Mouse (Mus musculus): Measurements from ENCODE around the gene H2al1e. TPM values are rescaled to one million over a fixed set of nuclear protein-coding genes. Genes with fewer than 3 reads are reported as not detected.
"Not testable (repeated sequence)": the region's sequence is repeated elsewhere in the genome, so short reads cannot be mapped to it uniquely, and the experiment has no call there.

H2al1e gene
- total RNA-seq (2022) = under 1 TPM in 1 of 4 experiments, not detected in 3; 0.78 TPM

DNA sequence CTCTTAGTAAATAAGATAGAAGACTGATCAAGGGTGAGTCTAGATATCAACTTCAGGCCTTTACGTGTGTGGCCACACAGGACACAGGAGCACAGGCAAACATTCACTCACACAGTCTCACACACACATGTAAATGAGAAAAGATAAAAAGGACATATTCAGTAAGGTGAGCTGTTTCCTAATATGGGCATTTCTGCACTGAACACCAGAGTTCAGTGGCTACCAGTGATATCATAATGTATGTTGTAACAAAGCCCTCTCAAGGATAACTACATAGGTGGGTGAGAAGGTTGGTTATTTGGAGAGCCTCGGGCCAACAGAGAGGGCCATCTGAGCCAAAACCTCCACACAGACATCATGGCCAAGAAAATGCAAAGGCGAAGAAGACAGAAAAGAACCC is at the start of gene H2al1e:
Gene H2al1e, plus strand, starts transcription at position 301 of the 400 bp plus-strand sequence.
- DNase-seq (ENCODE audit: low spot score in 2 of 2) = not testable (repeated sequence)

DNA sequence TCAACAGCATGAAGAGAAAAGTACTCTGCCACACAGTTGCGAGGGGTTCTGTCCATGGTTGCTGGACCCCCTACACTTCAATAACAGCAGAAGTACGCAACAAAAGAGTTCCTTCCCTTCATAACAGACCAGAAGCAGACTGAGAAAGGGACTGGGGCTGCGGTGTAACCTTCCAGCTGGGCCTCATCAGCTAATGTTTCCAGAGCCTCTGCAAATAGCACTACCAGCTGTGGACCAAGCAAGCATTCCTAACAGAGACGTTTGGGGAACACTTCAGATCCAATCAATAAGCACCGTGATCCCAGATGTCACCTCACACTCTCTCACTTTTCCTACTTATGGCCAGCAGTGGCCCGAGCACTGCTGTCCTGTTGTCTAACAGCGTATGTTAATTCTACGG is 46.8 kb upstream of the H2al1e start:
- DNase-seq (ENCODE audit: low spot score in 2 of 2) = no peak

DNA sequence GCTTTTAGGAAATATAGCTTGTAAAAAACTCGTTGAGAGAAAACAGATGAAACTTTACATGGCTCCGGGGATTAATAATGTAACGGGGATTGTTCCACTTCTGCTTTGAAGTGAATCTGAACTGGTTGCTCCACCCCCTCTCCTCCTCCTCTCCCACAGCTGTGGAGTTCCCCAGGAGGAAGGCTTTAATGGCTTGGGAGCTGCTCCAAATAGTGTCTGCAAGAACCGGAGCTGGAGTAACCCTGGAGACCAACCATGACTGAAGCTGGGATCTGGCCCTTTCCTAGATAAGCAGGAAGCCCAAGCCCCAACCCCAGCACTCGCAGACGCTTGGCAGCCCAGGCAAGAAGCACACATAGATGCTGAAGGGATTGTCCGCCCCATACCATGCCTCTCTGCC is 43.9 kb upstream of the H2al1e start:
- DNase-seq (ENCODE audit: low spot score in 2 of 2) = peak in 1 of 2 experiments; percentile 22

DNA sequence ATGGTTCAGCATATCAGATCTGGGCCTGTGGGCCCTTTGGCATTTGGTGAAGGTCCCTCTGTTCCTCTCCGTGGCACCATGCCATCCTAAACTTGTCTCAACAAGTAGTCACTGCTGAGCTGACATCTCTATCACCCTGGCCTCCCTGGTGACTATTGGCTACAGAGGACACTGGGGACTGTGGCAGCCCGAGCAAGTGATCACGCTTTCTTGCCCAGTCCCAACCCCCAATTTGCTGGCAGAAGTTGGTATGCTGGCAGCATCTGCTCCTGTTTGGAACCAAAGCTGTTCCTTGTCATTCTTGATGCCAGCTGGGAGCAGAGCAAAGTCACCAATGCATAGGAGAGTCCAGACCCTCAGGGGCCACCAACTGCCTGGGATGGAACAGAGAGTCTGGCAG is 42.7 kb upstream of the H2al1e start:
- DNase-seq (ENCODE audit: low spot score in 2 of 2) = peak in 1 of 2 experiments; percentile 19

DNA sequence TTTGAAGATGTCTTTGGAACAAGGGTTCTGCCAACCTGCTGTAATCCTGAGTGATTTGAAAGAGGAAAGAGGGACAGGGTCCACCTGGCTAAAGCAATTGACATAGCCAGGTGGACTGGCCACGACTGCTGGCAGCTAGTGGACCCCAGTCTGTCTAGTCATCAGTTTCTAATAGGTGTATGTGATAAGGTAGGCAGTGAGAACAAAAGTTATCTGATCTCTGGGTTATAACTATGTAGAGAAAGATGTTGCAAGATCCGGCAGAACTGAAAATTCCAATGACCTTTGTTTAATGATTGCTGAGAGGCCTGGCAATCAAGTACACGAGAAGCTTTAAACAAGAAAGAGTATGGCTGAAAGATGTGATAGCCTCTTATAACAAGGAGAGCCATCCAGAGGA is 38.5 kb upstream of the H2al1e start:
- no peak for DNase-seq (ENCODE audit: low spot score in 2 of 2)

DNA sequence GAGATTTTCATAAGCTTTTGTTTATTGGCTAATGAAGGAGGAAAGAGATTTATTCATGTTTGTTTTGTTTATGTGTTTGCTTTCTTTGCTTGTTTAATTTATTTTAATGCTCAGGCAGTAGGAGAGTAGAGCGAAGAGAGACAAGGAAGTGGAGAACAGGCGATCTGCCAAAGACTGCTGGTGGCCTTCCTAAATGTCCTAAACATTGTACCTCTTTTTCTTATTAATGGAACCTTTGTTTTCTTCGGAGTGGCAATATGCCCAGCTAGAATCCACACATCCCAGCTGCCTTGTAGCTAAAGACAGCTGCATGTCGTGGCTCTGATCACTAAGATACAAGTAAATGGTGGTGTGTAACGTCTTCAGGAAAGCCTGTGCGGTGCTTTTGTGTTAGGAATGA is 34.7 kb upstream of the H2al1e start:
- DNase-seq (ENCODE audit: low spot score in 2 of 2) = no peak

DNA sequence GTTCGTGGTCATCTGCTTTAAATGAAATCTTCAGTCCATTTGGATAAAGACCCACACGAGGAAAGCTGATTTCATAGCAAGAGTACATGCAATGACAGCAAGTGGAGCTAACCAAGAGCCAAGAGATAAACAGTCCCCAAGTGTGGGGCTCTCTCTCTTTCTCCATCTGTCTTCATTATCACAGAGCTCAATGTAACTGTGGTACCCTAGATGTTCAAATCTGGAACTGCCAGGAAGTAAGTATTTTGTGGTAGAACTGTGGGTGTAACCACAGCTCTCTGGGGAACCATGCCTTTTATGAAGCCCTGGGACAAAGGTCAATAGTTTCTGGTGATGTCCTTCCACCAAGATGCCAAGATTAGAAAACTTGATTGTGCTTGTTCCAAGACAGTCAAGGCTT is 31.0 kb upstream of the H2al1e start:
- no peak for DNase-seq (ENCODE audit: low spot score in 2 of 2)

DNA sequence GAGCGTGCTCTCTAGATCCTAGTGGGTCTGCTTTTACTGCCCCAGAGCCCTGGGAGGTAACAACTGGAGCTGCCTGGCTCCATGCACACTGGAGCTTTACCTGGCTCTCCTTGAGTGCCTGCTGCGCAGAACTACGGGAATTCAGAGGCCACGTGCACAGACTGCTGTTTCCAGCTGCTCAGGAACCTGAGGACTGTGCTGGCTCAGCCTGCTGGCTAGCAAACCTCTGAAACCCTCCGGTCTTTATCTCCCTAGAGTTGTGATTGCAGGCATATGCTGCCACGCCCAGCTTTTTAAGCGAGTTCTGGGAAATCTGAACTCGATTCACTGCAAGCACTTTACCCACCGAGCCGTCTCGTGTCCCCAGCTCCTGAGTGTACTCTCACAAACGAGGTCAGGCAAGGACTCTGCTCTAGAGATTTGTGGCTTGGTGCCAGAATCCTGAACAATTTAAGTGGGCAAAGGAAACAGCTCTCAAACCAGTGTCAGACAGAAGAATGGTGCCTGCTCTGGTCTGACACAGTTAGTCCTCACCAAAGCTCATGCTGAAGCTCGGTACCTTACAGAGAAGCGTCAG is 23.3 kb upstream of the H2al1e start:
- no peak for DNase-seq (ENCODE audit: low spot score in 2 of 2)

DNA sequence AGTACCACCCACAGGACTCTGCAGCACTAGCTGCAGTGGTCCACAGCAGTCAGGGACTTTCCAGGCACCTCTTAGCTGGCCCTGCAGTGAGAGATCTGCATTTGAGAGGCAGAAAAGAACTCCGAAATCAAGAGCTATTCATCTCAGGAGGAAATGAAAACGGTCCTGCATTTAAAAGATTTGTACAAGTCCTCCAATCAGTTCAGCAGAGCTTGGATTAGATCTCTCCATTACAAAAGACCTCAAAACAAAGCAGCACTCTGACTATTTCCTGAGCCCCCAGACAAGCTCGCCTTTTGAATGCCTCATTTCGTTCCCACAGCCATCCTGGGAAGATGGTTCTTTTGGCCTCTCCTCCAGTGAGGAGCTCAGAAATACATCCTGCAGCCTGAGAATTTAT is 22.5 kb upstream of the H2al1e start:
- DNase-seq (ENCODE audit: low spot score in 2 of 2) = no peak

DNA sequence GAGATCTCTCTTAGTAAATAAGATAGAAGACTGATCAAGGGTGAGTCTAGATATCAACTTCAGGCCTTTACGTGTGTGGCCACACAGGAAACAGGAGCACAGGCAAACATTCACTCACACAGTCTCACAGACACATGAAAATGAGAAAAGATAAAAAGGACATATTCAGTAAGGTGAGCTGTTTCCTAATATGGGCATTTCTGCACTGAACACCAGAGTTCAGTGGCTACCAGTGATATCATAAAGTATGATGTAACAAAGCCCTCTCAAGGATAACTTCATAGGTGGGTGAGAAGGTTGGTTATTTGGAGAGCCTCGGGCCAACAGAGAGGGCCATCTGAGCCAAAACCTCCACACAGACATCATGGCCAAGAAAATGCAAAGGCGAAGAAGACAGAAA is 12.8 kb upstream of the H2al1e start, which contains the start of gene H2al1a:
Gene H2al1a, plus strand, starts transcription at position 301 of the 400 bp plus-strand sequence.
- not testable (repeated sequence) for DNase-seq (ENCODE audit: low spot score in 2 of 2)

DNA sequence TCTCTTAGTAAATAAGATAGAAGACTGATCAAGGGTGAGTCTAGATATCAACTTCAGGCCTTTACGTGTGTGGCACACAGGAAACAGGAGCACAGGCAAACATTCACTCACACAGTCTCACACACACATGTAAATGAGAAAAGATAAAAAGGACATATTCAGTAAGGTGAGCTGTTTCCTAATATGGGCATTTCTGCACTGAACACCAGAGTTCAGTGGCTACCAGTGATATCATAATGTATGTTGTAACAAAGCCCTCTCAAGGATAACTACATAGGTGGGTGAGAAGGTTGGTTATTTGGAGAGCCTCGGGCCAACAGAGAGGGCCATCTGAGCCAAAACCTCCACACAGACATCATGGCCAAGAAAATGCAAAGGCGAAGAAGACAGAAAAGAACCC is 9.6 kb upstream of the H2al1e start, which contains the start of gene H2al1b:
Gene H2al1b, plus strand, starts transcription at position 301 of the 400 bp plus-strand sequence.
- not testable (repeated sequence) for DNase-seq (ENCODE audit: low spot score in 2 of 2)

DNA sequence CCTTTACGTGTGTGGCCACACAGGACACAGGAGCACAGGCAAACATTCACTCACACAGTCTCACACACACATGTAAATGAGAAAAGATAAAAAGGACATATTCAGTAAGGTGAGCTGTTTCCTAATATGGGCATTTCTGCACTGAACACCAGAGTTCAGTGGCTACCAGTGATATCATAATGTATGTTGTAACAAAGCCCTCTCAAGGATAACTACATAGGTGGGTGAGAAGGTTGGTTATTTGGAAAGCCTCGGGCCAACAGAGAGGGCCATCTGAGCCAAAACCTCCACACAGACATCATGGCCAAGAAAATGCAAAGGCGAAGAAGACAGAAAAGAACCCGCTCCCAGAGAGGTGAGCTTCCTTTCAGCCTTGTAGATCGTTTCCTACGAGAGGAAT is 6.4 kb upstream of the H2al1e start, which contains the start of gene H2al1c:
Gene H2al1c, plus strand, starts transcription at position 301 of the 400 bp plus-strand sequence.
- DNase-seq (ENCODE audit: low spot score in 2 of 2) = not testable (repeated sequence)

DNA sequence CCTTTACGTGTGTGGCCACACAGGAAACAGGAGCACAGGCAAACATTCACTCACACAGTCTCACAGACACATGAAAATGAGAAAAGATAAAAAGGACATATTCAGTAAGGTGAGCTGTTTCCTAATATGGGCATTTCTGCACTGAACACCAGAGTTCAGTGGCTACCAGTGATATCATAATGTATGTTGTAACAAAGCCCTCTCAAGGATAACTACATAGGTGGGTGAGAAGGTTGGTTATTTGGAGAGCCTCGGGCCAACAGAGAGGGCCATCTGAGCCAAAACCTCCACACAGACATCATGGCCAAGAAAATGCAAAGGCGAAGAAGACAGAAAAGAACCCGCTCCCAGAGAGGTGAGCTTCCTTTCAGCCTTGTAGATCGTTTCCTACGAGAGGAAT is 3.2 kb upstream of the H2al1e start, which contains the start of gene H2al1d:
Gene H2al1d, plus strand, starts transcription at position 301 of the 400 bp plus-strand sequence.
- not testable (repeated sequence) for DNase-seq (ENCODE audit: low spot score in 2 of 2)

DNA sequence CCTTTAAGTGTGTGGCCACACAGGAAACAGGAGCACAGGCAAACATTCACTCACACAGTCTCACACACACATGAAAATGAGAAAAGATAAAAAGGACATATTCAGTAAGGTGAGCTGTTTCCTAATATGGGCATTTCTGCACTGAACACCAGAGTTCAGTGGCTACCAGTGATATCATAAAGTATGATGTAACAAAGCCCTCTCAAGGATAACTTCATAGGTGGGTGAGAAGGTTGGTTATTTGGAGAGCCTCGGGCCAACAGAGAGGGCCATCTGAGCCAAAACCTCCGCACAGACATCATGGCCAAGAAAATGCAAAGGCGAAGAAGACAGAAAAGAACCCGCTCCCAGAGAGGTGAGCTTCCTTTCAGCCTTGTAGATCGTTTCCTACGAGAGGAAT is 3.1 kb downstream of the H2al1e start, which contains the start of gene H2al1f:
Gene H2al1f, plus strand, starts transcription at position 301 of the 400 bp plus-strand sequence.
- DNase-seq (ENCODE audit: low spot score in 2 of 2) = not testable (repeated sequence)

DNA sequence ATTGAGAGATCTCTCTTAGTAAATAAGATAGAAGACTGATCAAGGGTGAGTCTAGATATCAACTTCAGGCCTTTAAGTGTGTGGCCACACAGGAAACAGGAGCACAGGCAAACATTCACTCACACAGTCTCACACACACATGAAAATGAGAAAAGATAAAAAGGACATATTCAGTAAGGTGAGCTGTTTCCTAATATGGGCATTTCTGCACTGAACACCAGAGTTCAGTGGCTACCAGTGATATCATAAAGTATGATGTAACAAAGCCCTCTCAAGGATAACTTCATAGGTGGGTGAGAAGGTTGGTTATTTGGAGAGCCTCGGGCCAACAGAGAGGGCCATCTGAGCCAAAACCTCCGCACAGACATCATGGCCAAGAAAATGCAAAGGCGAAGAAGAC is 6.2 kb downstream of the H2al1e start, which contains the start of gene H2al1g:
Gene H2al1g, plus strand, starts transcription at position 301 of the 400 bp plus-strand sequence.
- DNase-seq (ENCODE audit: low spot score in 2 of 2) = not testable (repeated sequence)

DNA sequence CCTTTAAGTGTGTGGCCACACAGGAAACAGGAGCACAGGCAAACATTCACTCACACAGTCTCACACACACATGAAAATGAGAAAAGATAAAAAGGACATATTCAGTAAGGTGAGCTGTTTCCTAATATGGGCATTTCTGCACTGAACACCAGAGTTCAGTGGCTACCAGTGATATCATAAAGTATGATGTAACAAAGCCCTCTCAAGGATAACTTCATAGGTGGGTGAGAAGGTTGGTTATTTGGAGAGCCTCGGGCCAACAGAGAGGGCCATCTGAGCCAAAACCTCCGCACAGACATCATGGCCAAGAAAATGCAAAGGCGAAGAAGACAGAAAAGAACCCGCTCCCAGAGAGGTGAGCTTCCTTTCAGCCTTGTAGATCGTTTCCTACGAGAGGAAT is 9.5 kb downstream of the H2al1e start, which contains the start of gene H2al1h:
Gene H2al1h, plus strand, starts transcription at position 301 of the 400 bp plus-strand sequence.
- not testable (repeated sequence) for DNase-seq (ENCODE audit: low spot score in 2 of 2)

DNA sequence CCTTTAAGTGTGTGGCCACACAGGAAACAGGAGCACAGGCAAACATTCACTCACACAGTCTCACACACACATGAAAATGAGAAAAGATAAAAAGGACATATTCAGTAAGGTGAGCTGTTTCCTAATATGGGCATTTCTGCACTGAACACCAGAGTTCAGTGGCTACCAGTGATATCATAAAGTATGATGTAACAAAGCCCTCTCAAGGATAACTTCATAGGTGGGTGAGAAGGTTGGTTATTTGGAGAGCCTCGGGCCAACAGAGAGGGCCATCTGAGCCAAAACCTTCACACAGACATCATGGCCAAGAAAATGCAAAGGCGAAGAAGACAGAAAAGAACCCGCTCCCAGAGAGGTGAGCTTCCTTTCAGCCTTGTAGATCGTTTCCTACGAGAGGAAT is 12.6 kb downstream of the H2al1e start, which contains the start of gene H2al1i:
Gene H2al1i, plus strand, starts transcription at position 301 of the 400 bp plus-strand sequence.
- not testable (repeated sequence) for DNase-seq (ENCODE audit: low spot score in 2 of 2)

DNA sequence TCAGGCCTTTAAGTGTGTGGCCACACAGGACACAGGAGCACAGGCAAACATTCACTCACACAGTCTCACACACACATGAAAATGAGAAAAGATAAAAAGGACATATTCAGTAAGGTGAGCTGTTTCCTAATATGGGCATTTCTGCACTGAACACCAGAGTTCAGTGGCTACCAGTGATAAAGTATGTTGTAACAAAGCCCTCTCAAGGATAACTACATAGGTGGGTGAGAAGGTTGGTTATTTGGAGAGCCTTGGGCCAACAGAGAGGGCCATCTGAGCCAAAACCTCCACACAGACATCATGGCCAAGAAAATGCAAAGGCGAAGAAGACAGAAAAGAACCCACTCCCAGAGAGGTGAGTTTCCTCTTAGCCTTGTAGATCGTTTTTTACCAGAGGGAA is 15.8 kb downstream of the H2al1e start, which contains the start of gene H2al1j:
Gene H2al1j, plus strand, starts transcription at position 301 of the 400 bp plus-strand sequence.
- DNase-seq (ENCODE audit: low spot score in 2 of 2) = not testable (repeated sequence)

DNA sequence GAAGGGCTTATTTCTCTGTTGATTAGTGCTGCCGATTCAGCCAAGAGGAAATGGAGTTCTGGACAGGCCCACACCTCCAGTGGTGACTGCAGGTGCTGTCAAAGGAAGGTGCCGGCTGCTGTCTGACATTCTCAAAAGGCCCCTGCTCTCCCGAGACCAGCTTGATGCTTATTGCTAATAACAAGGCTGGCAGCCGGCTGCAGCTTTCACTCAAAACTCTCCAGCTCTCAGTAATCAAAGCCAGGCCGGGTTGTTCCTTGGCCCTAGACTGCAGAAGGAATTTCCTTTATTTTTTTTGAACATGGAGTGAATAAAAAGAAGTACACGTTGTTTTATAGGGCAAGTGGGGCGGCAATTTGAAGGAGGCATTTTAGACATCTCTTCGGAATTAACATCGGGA is 34.0 kb downstream of the H2al1e start:
- no peak for DNase-seq (ENCODE audit: low spot score in 2 of 2)

DNA sequence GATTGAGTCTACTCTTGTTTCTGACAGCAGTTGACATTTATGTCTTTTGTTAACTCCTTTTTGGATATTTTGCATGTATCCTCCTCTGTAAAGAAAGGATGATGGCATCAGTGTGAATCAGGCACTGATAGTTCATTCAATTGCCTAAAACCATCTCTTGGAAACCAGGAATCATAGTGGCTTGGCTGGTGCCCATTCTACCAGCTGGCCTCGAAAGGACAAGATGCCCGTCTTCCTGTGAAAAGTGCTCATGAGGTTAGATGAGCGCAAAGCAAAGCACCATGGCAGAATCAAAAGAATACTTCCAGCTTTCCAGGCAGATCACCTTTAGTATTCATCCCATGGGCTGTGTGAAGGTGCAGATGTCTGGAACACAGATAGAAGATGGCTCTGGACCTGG is 35.0 kb downstream of the H2al1e start:
- no peak for DNase-seq (ENCODE audit: low spot score in 2 of 2)

DNA sequence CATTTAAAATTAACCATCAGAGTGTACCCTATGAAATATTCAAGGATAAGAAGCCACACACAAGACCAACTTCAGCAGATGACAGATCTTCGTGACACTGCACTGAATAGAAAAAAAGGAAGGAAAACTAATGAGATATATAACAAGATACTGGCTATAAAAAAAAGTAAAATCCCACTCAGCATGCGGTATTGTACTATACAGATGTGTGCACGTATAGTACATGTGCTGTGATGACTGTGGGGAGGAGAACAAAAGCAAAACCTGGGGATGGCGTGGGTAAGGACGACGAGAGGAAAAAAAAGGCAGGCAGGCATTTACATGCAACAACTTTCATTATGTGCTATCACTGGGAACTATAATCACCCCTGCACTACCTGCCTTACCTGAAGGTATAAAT is 49.1 kb downstream of the H2al1e start:
- DNase-seq (ENCODE audit: low spot score in 2 of 2) = no peak

DNA sequence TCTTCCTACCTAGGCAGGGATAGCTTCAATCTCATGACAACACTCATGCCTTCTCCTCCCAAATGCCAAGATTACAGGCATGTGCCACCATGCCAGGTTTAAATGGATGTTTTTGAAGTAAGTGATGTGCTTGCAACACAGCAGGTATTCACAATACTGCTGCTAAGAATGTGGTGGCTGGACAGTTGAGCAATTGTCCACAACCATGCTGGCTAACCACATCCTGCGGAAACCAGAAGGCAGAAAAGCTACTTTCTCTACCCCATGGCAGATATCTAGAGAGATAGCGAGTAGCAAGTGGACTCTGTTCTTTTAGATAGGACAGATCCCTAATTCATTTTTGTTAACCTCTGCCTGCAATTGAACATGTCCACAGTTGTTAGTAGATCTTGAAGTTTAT is 49.5 kb downstream of the H2al1e start:
- no peak for DNase-seq (ENCODE audit: low spot score in 2 of 2)

Data from left cerebral cortex, adult 8-10 months (tissue).